Mouse (Mus musculus) left cerebral cortex, postnatal 36 days (tissue): ENCODE measurements around the gene Pakap. TPM values are rescaled to one million over a fixed set of nuclear protein-coding genes. Genes with fewer than 3 reads are reported as not detected.
A peak's percentile ranks its signal among the peaks of the same experiment; 100 is the strongest.

Experiments used
- DNase-seq, 2 experiments: peaks; one replicate each; pipeline ENCODE4 v3.0.0; 2021 to 2022; ENCODE audit warnings: low spot score in 2 of 2, mixed read lengths in 1 of 2
- intact Hi-C: fragments of 180-260 bp; cut with DNase I; formaldehyde crosslinking; loops from one replicate; pipeline ENCODE4 v1.15.1; 2025
- total RNA-seq, 2 experiments: library from RNA; stranded (reverse); gene quantifications; 2 replicates each; pipeline ENCODE4 v1.2.3; 2021

The Pakap gene
- total RNA-seq, 2 experiments from 2014 or later = 15.8 to 21.2 TPM

DNA sequence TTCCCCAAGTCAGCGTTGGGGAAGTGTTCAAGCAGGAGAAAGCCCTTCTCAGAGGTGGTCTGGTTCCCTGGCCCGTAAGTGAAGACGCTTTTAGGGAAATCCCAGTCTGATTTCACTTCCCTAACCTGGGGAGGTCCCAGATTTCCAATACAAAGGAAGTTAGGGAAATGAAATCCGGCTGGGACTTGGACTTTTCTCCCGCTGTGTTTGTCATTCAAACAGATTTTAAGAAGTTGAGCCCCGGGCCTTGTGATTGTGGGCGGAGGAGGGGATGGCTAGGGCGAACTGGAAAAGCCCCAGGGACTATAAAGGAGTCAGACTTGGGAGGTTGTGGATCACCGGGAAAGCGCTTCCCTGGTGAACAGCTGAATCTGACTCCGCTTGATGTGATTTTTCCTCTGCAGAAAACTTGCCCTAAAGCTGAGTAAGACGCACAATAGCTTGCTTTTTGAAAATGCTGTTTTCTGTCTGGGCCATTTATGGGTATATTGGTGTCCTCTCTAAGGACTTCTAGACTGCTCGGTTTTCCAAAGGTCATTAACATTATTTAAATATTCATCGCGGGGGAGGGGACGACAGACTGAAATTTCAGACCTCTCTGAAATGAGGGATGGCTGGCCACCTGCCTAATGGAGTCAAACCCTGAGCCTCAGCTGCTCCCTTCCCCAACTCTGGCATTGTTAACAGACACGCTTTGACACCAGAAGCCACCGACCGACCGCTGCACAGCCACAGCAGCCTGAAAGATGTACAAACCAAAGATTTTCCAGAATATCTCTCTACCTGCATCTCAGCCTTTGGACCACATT, 213.1 kb downstream of the Pakap start:
- intact Hi-C loops = loop anchor here (5.0 kb wide), 2 partner anchors 101 to 109 kb away; no protein-coding TSS in a partner anchor
- no peak for DNase-seq

DNA sequence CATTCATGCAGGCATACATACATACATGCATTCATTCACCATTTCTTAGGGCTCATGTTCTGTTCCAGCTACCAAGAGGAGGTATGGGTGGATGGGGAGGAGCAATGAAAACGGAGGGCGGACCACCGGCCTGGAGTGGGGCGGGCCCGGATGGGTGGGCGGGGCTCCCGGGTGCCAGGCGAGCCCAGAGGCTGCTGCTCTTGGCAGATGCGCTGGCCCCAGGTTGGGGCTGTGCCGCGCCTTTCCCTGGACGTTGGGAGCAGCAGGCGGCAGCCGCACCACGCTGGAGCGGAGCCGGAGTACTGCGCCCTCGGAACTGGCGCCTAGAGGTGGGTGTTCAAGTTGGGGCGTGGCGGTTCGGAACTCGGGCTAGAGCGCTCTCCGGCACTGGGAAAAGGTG, 214.0 kb downstream of the Pakap start:
- intact Hi-C loops = loop anchor here (5.0 kb wide), 2 partner anchors 100 to 110 kb away; no protein-coding TSS in a partner anchor

DNA sequence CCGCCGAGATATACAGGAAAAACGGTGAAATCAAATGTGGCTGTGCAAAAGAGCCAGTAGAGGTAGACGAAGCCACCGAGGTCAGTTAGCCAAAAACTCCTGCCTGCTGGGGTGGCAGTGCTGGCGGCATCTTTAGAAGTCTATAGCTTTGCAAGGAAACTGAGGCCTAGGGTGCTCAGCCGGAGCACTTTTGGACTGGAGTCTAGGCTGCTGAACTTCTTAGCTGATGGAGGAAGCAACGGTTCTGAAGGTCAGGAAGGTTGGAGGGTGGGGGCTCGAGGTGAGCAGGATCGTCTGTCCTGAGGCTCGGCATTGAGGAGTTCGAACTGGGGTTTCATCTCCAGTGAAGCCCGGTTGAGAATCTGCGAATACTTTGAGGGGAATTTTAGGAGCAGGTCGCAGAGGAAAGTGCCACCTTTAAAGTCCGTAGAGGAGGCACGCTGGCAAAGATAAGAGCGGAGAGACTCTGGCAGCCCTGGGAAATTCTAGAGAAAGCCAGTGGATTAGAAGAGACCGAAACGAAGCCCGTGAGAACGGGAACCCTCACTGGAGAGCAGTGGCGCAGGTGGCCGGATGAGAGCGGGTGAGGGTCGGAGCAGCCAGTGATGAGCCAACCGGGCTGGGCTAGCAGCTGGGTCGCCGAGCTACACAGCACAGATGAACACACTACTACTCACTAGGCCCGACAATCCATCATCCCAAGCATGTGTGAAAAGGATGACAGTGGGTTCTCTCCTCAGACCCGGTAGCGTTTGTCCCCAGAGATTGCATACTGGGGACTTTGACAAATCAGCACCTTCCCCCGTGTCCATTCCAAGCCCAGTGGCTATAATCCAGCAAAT, 214.8 kb downstream of the Pakap start:
- DNase-seq = peak in 1 of 2 experiments; percentile 18
- intact Hi-C loops = loop anchor here (5.0 kb wide), 2 partner anchors 100 to 110 kb away; no protein-coding TSS in a partner anchor

More for the DNA sequence above, 214.0 kb downstream of the Pakap start:
- peak; percentile 48 to 55 for DNase-seq

DNA sequence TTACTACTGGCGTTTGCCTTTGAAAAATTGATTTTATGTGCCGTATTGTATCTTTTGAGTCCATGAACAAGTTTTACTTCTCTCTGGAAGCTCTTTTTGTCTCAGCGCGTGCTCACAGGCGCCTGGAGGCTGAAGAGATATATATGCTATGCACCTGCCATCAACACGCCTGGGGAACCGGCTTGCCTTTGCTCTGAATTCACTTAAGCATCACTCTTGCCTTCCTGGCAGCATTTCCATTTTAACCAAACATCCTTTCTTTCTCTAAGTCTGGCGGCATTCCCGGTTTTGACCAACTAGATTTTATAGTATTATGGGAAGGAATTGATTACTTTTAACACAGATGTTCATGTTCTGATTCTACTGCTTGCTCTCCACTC, 215.4 kb downstream of the Pakap start:
- no peak for DNase-seq
- intact Hi-C loops = loop anchor here (5.0 kb wide), 2 partner anchors 99 to 111 kb away; no protein-coding TSS in a partner anchor

DNA sequence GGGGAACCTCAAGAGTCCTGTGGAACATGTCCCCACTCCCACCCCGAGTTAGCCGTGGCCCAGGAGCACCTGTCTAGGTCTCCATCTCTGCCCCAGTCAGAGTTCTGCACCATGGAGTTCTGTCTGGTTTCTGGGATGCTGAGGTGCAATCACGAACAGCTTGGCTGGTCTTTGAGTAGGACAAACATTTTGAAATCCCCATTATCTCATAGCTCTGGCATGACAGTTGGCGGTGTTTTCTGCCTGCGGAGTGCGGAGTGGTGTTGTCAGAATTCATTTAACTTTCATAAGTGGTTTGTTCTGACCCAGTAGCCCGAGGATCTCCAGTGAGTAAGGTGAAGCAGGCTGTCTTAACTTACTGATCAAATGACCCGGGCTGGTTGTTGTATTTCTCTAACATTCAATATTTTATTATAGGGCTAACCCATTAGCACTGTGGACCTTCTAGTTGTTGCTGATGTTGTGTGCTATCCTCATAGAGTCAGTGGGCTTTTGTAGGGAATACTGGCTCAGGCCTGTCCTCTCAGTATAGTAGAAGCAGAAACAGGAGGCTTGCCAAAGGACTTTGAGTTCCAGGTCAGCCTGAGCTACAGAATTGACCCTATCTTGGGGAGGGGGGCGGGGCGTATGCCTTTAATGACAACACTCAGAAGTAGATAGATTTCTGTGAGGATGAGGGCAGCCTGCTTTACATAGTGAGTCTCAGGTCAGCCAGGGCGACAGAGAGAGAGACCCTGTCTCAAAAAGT, 216.0 kb downstream of the Pakap start:
- no peak for DNase-seq
- intact Hi-C loops = loop anchor here (5.0 kb wide), 2 partner anchors 98 to 112 kb away; no protein-coding TSS in a partner anchor

DNA sequence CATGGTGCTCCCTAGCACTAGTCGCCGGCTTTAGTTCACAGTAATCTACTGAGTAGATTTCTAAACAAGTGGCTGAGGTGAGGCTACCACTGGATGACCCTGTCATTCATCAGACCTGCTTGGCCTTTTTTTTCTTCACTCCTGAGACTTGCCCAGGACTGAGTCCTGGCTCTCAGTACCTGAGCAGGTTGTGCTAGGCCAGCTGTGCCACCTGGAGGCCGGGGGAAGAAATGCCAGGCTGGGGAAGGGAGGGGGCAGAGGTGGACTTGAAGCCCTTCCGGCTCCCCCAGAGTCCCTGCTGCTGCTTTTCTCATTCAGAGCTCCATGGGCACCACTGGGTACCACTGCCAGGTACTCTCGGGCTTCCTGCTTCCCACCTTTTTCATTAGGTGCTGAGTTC, 220.7 kb downstream of the Pakap start:
- DNase-seq = no peak
- intact Hi-C loops = no loop called here

DNA sequence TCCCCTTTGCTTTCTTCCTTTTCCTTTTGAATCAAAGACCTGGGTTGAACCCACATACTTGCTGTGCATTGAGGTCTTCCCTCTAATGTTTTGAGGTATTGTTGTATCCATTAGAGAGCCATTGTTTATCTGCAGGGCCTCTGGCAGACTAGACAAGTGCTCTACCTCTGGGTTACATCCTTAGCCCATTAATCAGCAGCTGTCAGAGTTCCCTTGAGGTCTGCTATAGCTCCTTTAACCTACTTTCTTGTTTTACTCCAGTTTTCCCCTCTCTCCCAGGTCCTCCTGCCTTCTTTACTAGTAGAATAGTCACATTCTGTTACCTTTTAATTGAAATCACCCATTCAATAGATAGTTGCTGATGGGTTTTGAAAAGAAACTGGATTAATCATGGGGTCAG, 221.1 kb downstream of the Pakap start:
- intact Hi-C loops = no loop called here
- no peak for DNase-seq

DNA sequence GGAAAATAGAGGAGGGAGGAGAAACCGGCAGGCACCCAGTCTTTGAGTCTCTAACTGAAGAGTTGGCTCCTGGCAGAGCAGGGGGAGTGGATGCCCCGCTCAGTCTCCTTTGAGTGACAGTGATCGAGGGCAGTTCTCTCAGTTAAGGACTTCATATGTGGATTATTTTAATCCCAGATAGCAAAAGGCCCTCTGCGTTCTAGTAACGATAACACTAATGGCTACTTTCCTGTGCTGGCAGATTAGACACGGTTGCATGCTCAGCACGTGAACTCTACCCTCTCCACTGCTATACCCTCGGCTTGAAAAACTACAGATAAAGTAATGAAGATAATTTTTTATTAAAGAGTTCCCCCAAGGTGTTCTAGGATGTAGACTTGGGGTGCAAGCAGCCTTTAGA, 226.0 kb downstream of the Pakap start:
- DNase-seq = no peak
- intact Hi-C loops = no loop called here

DNA sequence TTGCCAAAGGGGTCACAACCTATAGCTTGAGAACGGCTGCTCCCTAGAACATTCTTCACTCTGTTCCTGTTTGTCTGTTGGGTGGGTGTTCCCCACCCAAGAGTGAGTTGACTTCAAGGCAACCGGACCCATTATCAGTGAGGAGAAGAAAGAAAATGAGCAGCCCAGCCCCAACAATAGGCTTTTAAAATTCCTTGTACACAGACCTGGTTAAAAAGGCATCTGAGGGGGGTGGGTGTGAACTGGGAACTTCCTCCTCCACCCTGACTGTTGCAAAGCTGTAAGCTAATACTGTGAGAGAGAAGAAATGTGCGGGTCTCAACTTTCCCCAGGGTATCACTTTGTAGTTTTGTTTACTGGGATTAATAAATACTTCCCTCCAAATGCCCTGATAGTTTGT, 226.6 kb downstream of the Pakap start:
- DNase-seq = no peak
- intact Hi-C loops = no loop called here

DNA sequence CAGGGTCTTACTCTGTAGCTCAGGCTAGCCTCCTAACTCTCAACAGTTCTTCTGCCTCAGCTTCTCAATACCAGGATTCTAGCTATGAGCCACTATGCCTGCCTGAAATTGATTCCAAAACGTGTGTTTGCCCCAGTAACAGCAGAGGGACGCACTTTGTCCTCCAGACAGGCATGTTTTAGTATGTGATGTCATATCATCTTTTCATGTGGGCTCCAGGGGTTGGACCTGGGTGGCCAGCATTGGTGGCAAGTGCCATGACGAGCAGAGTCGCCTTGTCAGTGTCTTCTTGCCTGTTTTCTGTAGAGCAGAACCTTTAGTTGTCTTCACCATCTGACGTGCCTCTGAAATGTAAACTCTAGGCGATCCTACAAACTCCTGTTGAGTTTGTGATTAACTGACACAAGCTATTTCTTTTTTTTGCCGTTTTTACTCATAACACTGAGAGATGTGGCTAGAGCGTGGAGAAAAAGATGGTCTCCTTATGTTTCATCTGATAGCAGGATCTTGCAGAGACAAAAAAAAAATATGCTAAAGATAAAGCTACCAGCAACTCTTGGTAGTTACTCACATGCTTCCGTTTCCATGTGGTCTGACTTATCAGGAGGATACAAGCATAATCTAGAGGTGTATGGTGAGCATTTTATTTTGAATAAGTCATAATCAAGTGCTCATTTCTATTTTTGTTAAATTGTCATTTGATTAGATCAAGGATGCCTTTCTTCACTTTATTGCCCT, 229.7 kb downstream of the Pakap start:
- intact Hi-C loops = no loop called here
- DNase-seq = no peak

DNA sequence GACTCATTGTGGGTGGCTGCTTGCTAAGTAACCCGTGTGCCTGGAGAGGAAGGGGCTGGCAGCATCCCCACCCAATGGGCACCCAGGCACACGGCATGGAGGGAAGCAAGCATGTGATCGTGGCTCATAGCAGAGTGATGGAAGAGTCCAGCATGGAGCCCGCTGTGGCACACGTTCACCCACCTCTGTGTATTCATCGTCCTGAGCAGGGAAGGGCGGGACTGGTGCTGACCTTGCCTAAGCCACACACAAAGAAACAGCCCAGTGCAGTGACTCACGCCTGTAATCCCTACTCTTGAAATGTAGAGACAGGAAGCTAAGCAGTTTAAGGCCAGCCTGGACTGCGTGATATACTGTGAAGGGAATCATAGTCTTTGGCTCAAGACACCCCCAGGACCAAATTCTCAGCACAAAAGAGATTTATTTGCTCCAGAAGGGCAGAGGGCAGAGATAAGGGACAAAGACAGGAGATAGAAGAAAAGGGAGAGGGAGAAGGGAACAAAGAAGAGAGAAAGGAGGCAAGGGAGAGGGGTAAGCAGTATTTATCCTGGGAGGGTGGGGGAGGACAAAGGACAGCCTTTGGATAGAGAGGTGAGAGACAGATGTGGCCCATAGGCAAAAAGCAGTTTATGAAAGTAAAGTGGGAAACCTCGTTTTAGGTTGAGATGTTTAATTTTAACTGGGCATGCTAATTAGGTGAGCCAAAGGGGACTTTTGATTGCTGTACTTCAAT, 230.5 kb downstream of the Pakap start:
- no peak for DNase-seq
- intact Hi-C loops = no loop called here

DNA sequence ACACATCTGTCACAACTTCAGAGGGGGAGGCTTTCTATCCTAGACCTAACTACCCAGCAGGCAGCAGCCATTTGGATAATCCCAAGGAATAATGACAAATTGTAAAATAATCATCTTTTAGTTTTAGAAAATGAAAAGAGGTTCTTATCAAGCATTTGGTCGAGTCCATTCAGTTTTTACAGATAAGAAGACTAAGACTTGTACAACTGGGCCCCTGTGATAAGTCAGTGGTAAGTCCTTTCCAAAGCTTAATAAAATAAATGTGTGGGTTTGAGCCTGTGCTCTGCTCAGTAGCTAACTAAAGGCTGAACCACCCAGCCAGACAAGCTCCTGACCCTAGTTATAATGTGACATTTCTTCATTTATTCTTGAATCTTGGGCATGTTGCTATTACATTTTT, 231.3 kb downstream of the Pakap start:
- intact Hi-C loops = no loop called here
- no peak for DNase-seq

DNA sequence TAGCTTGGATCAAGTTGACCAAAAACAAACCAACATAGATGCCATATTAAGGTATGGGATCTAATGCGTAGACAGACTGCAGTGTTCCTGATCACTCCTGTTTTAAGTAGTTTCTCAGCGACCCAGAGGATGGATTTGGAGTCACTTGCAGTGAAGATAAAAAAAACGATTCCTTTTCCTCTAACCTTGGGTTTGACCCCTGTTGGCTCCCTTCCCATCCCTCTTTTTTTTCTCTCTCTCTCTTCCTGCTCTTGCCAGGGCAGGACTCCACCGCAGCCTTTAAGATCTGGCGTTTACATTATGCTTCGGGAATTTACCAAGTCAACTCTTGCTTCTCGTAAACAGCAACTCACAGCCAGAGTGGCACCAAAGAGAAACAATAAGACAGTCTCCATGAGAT, 233.3 kb downstream of the Pakap start:
- no peak for DNase-seq
- intact Hi-C loops = no loop called here

DNA sequence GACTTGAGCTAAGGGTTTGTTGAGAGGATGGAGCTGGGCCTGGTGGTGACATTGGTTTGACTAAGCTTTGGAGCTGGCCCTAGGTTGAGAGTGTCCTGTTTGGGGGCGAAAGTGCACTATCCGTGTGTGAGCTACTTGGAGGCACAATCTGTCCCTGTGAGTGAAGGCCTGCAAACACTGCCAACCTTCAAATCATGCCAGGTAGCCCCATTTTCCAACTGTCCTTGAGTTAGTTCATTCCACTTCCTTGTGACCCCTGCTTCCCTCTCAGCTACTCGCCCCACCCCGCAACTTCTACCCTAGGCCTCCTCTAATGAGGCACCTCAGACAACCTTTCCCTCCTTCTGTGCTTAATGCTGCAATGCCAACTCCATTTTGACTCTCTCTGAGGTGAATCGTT, 234.0 kb downstream of the Pakap start:
- intact Hi-C loops = no loop called here
- DNase-seq = no peak

DNA sequence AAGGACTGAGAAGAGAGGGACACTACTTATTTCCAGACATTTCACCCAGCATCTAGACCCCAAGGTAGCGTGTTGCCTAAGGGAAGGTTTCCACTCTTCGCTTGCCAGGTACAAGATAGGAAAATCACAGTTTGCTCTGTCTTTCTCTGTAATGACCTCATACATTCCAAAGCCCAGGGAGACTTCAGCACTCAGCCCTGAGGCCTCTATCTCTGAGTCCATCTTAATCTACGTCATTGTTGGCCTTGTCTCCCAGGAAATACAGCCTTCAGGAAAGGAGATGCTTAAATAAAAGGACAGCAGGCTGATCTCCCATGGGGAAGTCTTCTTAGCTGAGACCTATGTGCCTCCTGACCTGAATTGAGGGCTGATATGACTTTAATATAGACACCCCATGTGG, 234.4 kb downstream of the Pakap start:
- intact Hi-C loops = no loop called here
- no peak for DNase-seq

DNA sequence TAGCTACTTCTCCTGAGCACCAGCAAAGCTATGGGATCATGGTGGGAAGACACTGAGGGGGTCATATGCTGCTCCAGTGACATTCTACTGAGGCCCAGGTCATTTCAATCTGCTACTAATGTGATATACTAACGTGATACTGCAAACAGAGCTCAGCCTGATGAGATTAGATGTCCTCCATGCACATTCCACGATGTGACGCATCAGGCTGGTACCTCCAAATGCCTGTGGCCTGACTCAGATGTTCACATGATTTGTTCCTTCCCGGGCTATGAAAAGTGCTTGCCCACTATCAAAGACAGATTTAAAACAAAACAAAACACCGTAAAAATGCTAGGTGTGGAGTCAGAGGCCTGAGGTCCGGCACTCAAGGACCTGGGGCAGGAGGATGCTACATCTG, 236.9 kb downstream of the Pakap start:
- no peak for DNase-seq
- intact Hi-C loops = no loop called here

DNA sequence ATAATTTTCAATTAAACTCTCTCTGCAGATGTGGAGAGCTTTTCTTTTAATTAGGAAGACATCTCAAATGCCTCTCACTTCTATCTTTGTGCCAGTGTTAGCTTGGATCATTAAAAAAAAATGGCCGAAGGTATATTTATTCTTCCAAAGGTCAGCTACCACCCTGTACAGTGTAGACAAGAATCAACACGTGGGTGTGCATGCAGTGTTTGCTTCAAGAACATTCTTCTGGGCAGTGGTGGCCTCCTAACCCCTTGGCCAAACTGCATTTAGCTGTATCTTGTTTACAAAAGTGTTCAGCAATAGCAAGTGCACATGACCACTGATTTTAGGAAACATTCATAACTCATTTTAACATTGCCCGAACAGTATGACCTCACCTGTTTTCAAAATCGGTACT, 241.5 kb downstream of the Pakap start:
- intact Hi-C loops = no loop called here
- no peak for DNase-seq

DNA sequence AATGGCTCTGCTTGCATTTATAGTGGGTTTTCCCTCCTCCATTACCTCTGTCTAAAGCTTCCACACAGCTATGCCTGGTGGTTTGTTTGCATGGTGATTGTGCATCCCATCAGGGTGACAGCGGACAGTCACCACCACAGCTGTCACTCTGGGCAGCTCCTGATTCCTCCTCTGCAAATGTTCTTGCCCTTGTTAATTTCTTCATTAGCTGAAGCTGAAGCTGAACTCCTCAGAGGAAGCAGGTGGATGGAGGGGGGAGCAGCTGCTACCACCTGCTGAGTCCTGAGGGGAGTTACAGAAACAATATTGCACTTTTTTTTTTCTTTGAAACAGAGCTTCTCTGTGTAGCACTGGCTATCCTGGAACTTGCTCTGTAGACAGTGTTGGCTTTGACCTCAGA, 244.1 kb downstream of the Pakap start:
- intact Hi-C loops = no loop called here
- no peak for DNase-seq
